Mouse (Mus musculus) intestine, postnatal 0 days (tissue): ENCODE measurements at regions not wholly inside any gene's neighbourhood (a gene's known extent, or its start where the extent isn't known, plus 50 kb on each side); places are given as distances from the start of the nearest gene placed in this dataset.

Experiments
- ATAC-seq: fragments of 200-750 bp; cut with Nextera tagmentation; 2 replicates; pipeline ENCODE4 v1.8.0; 2017; ENCODE audit warnings: mild to moderate bottlenecking, moderate TSS enrichment, moderate library complexity
- H3K27ac ChIP-seq: fragments of 300-500 bp; sonication (generic); 2 replicates; pipeline ENCODE4 v1.5.1; 2014; ENCODE audit warnings: mild to moderate bottlenecking, low read depth, low read length, moderate library complexity
- H3K27me3 ChIP-seq: fragments of 300-500 bp; sonication (generic); replicated peaks from 2 replicates; pipeline ENCODE4 v1.6.1; 2014; ENCODE audit warnings: low read length, mixed read lengths; ENCODE audit not compliant: control insufficient read depth, insufficient read depth
- H3K36me3 ChIP-seq: fragments of 300-500 bp; sonication (generic); 2 replicates; pipeline ENCODE4 v1.6.1; 2014; ENCODE audit warnings: mild to moderate bottlenecking, moderate library complexity; ENCODE audit not compliant: control insufficient read depth, insufficient read depth
- H3K4me1 ChIP-seq: fragments of 300-500 bp; sonication (generic); replicated peaks from 2 replicates; pipeline ENCODE4 v1.6.1; 2014; ENCODE audit warnings: antibody characterized with exemption, low read length, mixed read lengths; ENCODE audit not compliant: control insufficient read depth, insufficient read depth
- H3K4me2 ChIP-seq: fragments of 300-500 bp; sonication (generic); replicated peaks from 2 replicates; pipeline ENCODE4 v1.6.1; 2014; ENCODE audit warnings: low read depth, mild to moderate bottlenecking, moderate library complexity
- H3K4me3 ChIP-seq: fragments of 300-500 bp; sonication (generic); 2 replicates; pipeline ENCODE4 v1.5.1; 2014; ENCODE audit warnings: low read depth, low read length
- H3K9ac ChIP-seq: fragments of 300-500 bp; sonication (generic); 2 replicates; pipeline ENCODE4 v1.6.1; 2014; ENCODE audit warnings: mild to moderate bottlenecking, low read depth, low read length
- H3K9me3 ChIP-seq: fragments of 300-500 bp; sonication (generic); 2 replicates; pipeline ENCODE4 v1.6.1; 2016; ENCODE audit warnings: mixed run types; ENCODE audit not compliant: control insufficient read depth
- CTCF ChIP-seq: sonication (generic); IDR thresholded peaks from 2 replicates; pipeline ENCODE4 v1.5.1; 2016; ENCODE audit warnings: low read depth, mild to moderate bottlenecking, control low read depth, antibody characterized with exemption, moderate library complexity
- WGBS: fragments of 180-500 bp; shearing (Covaris S2); extraction: QIAGEN DNeasy Blood & Tissue Kit; methylation state at CpG from one replicate; pipeline ENCODE4 v1.1.7; 2014; 5-methylcytosine and 5-hydroxymethylcytosine counted together

DNA sequence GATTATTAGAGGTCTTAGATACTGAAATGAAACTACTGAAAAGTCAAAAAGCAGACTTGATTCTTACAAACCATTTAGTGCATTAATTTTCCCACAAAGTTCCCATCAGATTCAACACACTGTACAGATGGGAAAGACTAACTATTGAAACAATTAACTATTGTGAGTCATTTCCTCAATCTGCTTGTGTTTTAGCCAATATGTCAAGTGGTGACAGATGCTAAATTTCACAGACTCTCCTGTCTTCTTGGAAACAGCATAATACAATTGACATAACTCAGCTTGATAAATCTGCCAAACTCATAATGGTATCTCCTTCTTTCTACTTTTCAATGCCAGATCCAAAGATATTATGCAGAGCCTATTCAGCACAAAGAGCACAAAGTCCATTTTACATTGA is 213.0 kb upstream of the Gm10306 start:
- H3K9me3 ChIP-seq = no peaks in the 10 kb centered on the region
- no peaks in the 10 kb centered on the region for H3K36me3 ChIP-seq
- H3K27me3 ChIP-seq = no peaks in the 10 kb centered on the region
- H3K4me1 ChIP-seq = no peaks in the 10 kb centered on the region
- H3K4me2 ChIP-seq = no peak overlapping the region
- no peak overlapping the region for H3K4me3 ChIP-seq
- no peak overlapping the region for H3K9ac ChIP-seq
- no peak for ATAC-seq
- no peak for TF ChIP-seq CTCF
- no peak overlapping the region for H3K27ac ChIP-seq

DNA sequence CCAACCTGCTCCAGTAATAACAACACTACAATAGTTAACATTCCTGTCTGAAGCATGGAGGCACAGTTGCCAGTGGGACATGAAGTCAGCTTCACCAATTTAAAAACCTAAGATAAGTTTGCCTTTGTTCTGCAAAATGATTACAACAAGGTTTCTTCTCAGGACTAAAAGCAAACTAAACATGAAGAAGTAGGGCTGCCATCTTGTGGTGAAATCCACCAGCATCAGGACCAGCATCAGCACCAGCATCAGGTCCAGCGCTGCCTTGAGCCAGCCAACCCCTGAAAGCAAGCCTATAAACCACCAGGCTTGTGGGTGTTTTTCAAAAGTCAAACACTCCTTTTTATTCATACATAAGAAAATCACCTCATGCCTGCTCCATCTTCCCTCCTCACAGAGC is 207.1 kb upstream of the Gm10306 start:
- TF ChIP-seq CTCF = peak; percentile 35
- 37% methylated on average over 1 of the region's 1 CpGs for WGBS
- Histone ChIP-seq H3K4me2 (no peak overlapping the region), H3K4me3 (no peak overlapping the region), H3K36me3 (no peaks in the 10 kb centered on the region), H3K9ac (no peak overlapping the region), H3K27ac (no peak overlapping the region), H3K27me3 (no peaks in the 10 kb centered on the region), H3K4me1 (no peaks in the 10 kb centered on the region), H3K9me3 (no peaks in the 10 kb centered on the region)
- no peak for ATAC-seq

DNA sequence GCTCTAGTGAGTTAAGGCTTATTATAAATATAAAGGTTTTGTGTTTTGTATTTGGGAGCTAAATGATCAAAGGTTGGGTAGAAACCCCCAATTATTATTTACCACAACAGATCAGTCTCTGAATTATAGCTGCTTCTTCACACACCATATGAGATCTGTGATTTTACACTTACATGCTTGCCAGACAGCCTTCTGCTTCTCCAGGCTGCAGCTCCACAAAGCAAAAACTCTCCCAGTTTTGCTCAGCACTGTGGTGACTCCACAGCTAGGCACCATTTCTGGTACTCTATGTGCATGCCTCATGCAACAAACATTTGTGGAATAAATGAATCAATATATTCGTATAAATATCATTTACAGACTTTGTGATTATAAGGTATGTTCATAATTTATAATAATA is 199.4 kb upstream of the Gm10306 start:
- no peak overlapping the region for H3K9ac ChIP-seq
- no peak for TF ChIP-seq CTCF
- no peak overlapping the region for H3K27ac ChIP-seq
- no peak for ATAC-seq
- H3K4me2 ChIP-seq = no peak overlapping the region
- H3K4me1 ChIP-seq = no peaks in the 10 kb centered on the region
- H3K27me3 ChIP-seq = no peaks in the 10 kb centered on the region
- H3K4me3 ChIP-seq = no peak overlapping the region
- no peaks in the 10 kb centered on the region for H3K36me3 ChIP-seq
- no peaks in the 10 kb centered on the region for H3K9me3 ChIP-seq
- WGBS = 66% methylated on average over 1 of the region's 1 CpGs

DNA sequence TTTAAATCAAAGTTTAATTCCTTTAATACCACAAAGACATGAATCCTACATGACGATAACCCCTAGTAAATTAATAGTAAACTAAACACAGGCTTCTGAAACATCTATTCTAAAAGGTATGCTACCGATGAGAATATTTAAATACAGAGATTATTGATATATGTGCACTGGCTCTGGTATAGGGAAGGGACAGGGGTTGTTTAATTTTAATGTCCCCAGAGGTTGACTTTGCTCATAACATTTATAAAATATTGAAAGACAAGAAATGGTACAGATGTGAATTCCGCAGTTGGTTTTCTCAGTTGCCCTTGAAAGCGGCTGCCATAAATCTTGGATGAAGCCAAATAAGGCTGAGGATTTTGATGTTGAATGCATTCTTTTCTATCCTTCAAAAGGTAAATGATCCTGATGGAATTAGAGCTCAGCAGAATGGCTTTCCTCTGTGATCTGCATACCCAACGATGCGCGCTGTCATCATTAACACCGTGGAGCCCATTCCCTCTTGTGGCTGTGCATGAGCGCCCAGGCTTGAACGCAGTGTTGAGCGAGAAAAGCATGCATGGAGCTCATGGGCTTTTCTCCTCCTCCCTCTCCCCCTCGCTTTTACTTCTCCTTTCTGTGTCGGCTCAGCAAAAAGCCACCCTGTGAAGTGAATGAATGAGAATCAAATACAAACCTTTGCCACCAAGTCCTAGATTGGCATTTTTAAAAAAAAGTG is 195.4 kb upstream of the Gm10306 start:
- no peak overlapping the region for H3K27ac ChIP-seq
- WGBS = 83% methylated on average over 13 of the region's 13 CpGs
- H3K4me1 ChIP-seq = no peaks in the 10 kb centered on the region
- no peaks in the 10 kb centered on the region for H3K36me3 ChIP-seq
- no peak for TF ChIP-seq CTCF
- no peak overlapping the region for H3K4me2 ChIP-seq
- no peak for ATAC-seq
- no peaks in the 10 kb centered on the region for H3K9me3 ChIP-seq
- no peaks in the 10 kb centered on the region for H3K27me3 ChIP-seq
- H3K4me3 ChIP-seq = no peak overlapping the region
- H3K9ac ChIP-seq = no peak overlapping the region

DNA sequence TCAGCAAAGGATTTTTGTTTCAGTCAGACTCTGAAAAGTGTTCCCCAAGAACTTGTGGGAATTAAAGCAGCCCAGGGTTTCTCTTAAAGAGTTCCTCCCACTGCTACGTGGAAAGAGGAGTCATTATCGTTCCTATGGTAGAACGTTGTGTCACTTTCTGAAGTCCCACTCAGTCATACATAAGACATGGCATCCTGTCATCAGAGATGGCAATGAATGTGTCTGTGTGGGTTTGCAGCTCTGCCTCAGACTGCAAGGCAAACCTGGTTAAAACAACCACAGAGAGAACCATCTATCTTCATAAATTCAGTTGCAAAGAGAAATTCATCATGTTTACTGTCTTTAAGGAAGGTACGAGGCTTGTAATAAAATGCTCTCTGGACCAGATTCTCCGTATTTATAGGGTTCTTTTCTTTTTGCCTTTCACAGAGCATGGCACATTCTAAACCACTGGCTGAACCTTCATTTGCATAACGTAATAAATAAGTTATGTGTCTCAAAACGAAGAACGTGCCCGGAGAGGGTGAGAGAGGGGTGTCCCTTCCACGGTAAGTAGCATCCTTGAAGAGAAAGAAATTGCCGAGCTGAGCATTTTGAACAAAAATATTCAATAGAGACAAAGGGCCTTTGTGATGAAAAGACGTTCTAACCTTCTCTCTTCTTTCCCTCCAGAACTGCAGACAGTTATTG is 194.7 kb upstream of the Gm10306 start:
- ATAC-seq = no peak
- WGBS = 75% methylated on average over 12 of the region's 12 CpGs

DNA sequence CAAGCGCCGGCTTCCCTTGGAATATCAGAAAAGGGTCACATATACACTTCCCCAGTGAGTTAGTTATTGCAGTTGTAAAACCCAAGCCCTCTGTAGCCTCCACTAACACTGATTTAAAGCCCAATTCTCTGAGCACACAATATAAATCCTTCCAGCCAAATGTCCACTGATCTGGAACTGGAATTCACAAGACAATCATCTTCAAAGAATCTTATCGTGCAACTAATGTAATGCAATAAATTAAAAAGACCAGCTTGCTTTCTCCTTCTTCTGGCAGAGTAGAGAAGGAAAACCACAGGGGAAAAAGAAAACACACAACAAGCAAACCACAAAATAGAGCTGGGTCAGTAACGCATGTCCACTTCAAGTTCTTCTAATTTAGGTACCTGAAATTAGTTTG is 191.0 kb upstream of the Gm10306 start:
- no peak for TF ChIP-seq CTCF
- H3K9me3 ChIP-seq = no peaks in the 10 kb centered on the region
- no peak overlapping the region for H3K4me2 ChIP-seq
- no peak overlapping the region for H3K27ac ChIP-seq
- H3K27me3 ChIP-seq = no peaks in the 10 kb centered on the region
- no peak for ATAC-seq
- no peak overlapping the region for H3K9ac ChIP-seq
- no peaks in the 10 kb centered on the region for H3K36me3 ChIP-seq
- no peak overlapping the region for H3K4me3 ChIP-seq
- WGBS = 56% methylated on average over 4 of the region's 4 CpGs
- H3K4me1 ChIP-seq = no peaks in the 10 kb centered on the region

More for the DNA sequence above, 194.7 kb upstream of the Gm10306 start:
- no peak overlapping the region for H3K27ac ChIP-seq
- H3K9ac ChIP-seq = no peak overlapping the region
- no peaks in the 10 kb centered on the region for H3K27me3 ChIP-seq
- H3K9me3 ChIP-seq = no peaks in the 10 kb centered on the region
- TF ChIP-seq CTCF = no peak
- H3K4me3 ChIP-seq = no peak overlapping the region
- no peak overlapping the region for H3K4me2 ChIP-seq
- no peaks in the 10 kb centered on the region for H3K4me1 ChIP-seq
- no peaks in the 10 kb centered on the region for H3K36me3 ChIP-seq
